ENCODE assay signal across 17 mouse cellular contexts in genomic region chr9:61028775-61029401, GRCm38 (mm10).
"Had no signal": no experiment of that assay in that cellular context is flagged by ENCODE, and none has a peak within 500 bp of the region (broad histone marks: within the 10 kb centered on the region; RNA-seq: fewer than 3 reads in every experiment).

No protein-coding gene starts in this region.

- H3K9me3 ChIP-seq: limb, embryonic 13.5 days; midbrain, embryonic 15.5 days had no signal

- H3K36me3 ChIP-seq: limb, embryonic 13.5 days; midbrain, embryonic 15.5 days had no signal

- H3K9ac ChIP-seq: limb, embryonic 13.5 days; liver, embryonic 14.5 days; midbrain, embryonic 15.5 days had no signal

- DNase-seq: kidney, adult 8-10 months; kidney, postnatal 25 days; layer of hippocampus, adult 9-11 months; layer of hippocampus, postnatal 36 days; lung, adult 2 months; lung, postnatal 4 days; retina, postnatal 1 day; right cerebral cortex, postnatal 4 days; spleen, adult 18-20 months; thymus, adult 18-20 months; thymus, postnatal 14 days had no signal

- H3K4me3 ChIP-seq: limb, embryonic 13.5 days; midbrain, embryonic 15.5 days had no signal

- ATAC-seq: intestine, postnatal 0 days; lung, postnatal 0 days; midbrain, embryonic 15.5 days had no signal

- H3K27me3 ChIP-seq: midbrain, embryonic 15.5 days had no signal

- H3K27ac ChIP-seq: limb, embryonic 13.5 days; liver, embryonic 14.5 days; midbrain, embryonic 15.5 days had no signal

- H3K4me2 ChIP-seq: limb, embryonic 13.5 days; midbrain, embryonic 11.5 days; midbrain, embryonic 15.5 days had no signal
